Mouse (Mus musculus) heart, adult 2 months (tissue): ENCODE data around the gene Gstp2.

ENCODE experiments used
- CTCF ChIP-seq: fragments of 200-600 bp; IDR thresholded peaks from 2 replicates; pipeline ENCODE4 v1.8.1; 2022; ENCODE audit warnings: antibody characterized with exemption, mild to moderate bottlenecking, moderate library complexity
- EP300 ChIP-seq: fragments of 200-500 bp; IDR thresholded peaks from 2 replicates; pipeline ENCODE4 v1.6.1; 2011; ENCODE audit warnings: low read depth, low read length, control low read depth; ENCODE audit not compliant: insufficient read depth

GRCm38 (mm10) chr19:4070311-4070710 lies 24.5 kb upstream of the Gstp2 start:
- TF ChIP-seq EP300 = no peak
- TF ChIP-seq CTCF = no peak
